Mouse (Mus musculus): ENCODE results near the gene Ncoa5.

Ncoa5 gene

DNA sequence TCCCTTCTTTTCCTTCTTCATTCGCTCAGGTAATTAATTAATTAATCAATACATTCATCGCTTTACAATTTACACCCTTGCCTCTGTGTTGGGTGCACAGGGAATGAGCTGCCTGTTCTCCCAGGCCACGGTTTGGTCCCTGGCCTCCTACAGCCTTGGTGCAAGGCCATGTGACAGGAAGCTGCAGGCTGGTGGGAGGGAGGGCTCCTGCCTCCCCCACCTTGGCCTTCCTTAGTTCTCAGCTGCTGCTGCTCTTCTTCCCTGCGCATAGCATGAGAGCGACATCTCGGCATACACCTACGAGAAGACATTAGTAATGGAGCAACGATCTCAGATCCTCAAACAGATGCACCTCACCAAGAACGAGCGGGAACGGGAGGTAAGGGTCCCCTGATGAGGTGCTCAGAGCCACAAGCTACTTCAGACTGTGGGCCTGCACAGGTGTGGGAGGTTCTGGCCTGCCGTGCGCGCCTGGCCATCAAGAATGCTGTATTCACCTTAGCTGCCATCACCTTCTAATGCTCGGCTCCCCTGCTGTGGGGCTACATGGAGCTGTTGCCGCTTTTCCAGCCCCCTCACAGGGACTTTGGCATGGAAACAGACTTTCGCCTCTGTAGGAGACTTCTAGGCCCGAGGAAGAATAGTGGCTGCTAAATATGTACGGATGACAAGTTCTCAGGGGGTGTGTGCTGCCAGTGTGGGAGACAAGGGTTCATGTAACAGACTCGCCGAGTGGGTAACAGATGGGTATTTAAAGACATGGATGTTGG, 39.8 kb downstream of the Ncoa5 start:
- no peak for DNase-seq (ENCODE audit: low read depth, low spot score)

DNA sequence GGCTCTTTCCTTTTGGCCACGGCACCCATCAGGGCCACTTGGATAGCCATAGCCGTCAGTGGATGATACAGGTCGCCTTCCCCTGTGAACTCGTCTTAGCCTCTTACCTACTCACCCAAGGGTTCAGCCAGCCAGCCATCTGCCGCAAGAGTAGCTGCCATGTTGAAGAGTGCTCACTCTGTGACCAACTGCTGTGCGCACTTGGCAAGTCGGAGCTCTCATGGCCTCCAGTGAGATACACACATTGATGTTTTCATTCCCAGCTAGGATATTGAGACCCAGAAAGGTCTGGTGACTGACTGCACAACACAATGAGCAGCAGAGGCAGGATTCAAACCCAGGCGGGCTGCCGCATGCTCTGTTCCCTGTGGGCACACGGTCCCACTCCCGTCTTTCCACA, 40.5 kb downstream of the Ncoa5 start:
- no peak for DNase-seq (ENCODE audit: low read depth, low spot score)

DNA sequence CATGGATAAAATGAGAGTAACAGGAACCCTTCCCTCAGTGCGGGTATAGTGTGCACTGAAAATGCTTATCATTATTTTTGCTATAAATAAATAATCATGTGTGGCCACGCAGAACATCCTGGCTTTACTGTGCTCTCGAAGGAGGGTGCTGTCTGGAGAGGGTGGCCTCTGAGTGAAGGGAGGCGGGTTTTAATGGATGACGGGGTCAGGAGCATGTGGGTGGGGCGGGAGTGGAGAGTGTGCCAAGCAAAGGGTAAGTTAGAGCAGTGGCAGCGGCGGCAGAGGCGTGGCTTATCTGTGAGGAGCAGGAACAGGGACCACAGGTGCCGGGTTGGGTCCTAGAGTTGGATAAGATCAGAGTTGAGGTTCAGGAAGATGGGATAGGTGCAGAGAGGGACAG, 42.9 kb downstream of the Ncoa5 start:
- no peak for DNase-seq (ENCODE audit: low read depth, low spot score)

DNA sequence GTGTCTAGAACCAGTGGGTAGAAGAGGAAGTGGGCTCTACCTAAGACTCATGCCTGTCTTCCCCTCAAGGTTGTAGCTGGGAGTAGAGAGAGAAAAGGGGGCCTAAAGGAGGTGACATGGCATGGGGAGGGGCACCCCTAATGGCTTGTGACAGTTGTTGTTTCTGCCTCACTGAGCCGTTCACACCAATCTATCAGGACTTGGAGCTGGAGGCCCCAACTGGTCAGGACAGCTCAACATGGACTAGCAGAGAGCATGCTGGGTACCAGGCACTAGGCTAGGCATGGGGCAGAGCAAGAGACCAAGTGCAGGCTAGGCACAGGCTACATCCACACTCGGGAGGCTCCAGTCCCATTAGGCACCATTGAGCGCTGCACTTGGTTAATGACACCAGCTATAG, 43.6 kb downstream of the Ncoa5 start:
- DNase-seq (ENCODE audit: low read depth, low spot score), result no peak

DNA sequence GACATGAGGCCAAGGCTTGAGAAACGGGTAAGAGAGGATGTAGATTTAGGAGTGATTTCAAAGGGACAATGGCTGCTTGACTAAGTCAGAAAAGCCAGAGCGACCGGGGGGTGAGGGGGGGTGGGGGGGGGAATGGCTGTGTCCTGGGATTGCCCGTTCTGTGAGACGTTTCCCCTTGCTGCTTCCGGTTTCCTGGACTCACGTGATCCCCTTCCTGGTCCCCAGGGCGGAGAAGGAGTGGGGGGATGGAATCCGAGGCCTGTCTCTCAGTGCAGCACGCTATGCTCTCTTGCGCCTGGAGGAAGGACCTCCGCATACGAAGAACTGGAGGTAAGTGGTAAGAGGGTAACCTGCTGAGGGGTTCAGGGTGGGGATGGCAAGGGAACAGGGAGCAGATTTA, 45.9 kb downstream of the Ncoa5 start:
- DNase-seq (ENCODE audit: low read depth, low spot score), result no peak

DNA sequence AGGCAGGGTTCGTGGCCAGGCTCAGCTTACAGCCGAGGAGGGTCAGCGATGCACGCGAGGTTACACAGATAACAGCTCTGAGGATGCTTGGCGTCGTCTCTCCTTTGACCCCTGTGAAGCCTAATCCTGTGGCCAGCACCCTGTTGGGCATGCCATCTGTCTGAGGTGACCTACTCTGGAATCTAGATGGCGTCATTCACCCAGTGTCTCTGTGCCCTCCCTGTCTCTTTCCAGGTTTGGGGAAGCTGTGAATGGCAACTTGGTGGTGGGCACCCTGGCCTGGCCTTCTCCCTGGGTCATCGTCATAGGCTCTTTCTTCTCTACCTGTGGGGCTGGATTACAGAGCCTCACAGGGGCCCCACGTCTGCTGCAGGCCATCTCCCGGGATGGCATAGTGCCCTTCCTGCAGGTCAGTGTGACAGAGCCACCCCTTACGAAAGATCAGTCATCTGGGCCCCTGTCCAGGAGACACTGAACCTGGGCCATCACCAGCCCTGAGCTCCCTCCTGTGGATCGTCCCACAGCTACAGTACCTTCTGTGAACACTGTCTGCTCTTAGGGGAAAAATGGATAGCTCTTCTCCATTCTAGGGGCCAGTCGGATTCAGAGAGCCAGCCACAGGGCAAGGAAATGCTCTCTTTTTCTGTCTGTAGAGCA, 48.2 kb downstream of the Ncoa5 start:
- no peak for DNase-seq (ENCODE audit: low read depth, low spot score)

DNA sequence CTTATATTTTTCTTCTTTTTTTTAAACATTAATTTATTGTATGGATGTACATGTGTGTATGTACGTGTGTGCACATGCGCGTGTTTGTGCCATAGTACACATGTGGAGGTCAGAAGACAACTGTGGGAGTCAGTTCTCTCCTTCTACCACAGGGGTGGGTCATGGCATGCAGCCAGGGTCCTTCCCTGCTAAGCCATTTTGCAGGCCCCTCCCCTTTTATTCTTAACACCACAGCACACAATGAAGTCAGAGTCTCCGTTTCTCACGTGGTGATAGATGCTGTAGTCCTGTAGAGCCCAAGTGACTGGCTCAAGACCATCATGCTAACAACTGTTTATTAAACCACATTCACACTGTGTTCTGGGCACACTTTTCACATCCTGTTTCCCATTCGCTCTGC, 48.7 kb downstream of the Ncoa5 start:
- no peak for DNase-seq (ENCODE audit: low read depth, low spot score)

DNA sequence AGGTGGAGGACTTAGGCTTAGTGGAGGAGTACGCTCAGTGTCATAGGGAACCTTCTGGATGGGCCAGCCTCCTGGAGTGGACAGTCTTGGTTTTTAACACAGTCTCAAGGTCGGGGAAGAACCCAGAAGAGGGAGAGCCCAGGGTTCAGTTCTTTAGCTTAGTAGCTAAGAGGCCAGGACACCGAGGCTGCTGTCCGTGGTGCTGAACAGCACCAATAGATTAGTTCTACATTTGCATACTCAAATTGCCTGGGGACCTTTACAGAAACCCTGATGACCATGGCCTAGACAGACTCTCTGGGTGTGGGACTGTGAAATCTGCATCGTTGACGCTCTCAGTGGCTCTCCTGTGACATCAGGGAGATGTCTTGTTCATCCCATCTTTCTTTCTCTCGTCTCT, 54.9 kb downstream of the Ncoa5 start:
- peak; percentile 76 for DNase-seq (ENCODE audit: low read depth, low spot score)

DNA sequence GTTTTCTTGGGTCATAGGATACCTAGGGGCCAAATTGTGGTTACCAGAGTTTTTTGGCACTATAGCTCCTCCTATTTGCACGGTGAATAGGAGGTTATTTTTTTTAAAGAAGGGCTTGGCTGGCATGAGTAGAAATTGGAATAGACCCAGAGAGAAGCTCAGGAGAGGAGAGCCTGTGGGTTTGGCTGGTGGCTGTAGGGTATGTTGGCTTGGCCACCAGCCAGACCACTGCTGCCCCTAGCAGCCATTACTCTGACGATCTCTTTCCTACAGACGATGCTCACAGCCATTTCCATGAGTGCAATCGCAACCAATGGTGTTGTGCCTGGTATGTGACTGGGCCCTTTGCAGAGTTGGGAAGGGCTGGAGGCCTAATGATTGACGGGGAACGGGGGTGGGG, 59.1 kb downstream of the Ncoa5 start:
- peak; percentile 25 for DNase-seq (ENCODE audit: low read depth, low spot score)

DNA sequence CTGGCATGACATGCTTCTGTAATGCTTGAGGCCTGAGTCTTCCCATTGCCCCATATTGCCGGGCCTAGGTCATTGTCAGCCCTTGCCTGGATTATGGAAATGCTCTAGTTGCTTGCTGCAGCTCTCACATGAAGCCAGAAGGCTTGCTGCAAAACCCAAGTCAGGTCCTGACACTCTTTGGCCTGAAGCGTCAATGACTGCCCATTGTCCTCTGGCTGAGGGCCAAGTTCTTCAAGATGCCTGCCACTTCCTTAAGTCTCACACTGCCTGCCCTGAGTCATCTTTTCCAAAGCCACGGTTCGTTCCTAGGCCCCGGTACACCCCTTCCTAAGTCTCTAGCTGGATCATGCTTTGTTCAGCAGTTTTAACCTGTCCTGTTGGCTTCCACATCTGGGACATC, 62.0 kb downstream of the Ncoa5 start:
- peak; percentile 86 for DNase-seq (ENCODE audit: low read depth, low spot score)

DNA sequence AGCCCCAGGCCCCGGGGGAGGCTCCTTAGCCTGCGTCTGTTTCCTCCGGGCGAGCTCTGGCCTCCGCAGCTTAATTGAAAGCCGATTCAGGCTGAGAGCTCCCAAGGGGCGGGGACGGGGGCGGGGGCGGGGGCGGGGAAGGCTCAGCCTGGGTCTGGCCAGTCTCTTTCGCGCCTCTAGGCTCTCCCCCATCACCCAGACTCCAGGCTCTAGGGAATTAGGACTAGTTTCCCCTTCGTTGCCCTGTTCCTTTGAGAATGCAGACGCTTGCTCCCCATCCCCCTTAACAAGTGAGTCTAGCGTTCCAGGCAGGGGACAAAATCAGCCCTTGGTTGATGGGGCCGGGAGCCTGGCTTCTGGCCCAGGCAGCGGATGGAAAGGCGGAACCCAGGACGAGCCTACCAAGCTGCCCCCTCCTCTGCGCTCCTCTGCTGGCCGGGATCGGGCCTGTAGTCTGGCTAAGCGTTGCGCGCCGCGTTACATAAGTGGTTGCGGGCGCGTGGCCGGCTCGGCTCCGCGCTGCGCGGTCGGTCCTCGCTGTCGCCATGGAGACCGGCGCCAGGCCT, 64.0 kb downstream of the Ncoa5 start:
- no peak for DNase-seq (ENCODE audit: low read depth, low spot score)

DNA sequence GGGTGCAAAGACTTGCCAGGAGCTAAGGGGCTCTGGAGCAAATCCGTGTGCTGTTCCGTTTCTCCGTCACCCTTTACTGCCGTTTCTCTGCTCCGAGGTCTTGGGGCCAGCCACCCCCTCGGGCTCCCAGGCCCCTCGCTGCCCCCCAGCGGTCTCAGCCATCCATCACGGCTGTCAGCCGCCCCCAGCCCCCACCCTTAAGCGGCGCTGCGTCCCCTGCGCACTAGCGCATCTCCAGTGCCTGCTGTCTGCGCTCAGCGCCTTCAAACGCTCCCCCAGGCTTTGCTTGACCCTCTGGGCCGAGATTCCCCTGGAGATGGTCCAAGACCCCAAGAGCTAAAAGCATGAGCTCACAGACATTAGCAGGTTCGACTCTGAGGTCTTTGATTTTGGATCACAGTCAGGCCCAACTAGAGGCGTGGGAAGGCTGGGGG, 65.3 kb downstream of the Ncoa5 start:
- no peak for DNase-seq (ENCODE audit: low read depth, low spot score)

DNA sequence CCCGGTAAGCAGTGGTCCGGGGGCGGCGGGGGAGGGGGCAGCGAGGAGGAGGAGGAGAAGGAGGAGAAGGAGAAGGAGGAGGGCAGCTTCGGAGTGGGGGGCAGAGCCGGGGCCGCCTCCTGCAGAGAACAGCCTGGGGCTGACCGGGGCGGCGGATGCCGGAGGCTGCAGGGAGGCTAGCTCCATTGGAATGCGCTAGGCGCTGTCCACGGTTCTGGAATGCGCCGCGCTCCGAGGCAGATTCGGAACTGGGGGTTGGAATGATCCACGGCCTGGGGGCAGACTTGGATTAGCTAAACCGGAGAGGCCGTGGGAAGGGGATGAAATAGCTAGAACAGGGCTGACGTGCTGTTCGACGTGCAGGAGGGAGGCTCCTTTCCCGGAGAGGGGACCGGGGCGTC, 66.2 kb downstream of the Ncoa5 start:
- DNase-seq (ENCODE audit: low read depth, low spot score), result peak; percentile 53

DNA sequence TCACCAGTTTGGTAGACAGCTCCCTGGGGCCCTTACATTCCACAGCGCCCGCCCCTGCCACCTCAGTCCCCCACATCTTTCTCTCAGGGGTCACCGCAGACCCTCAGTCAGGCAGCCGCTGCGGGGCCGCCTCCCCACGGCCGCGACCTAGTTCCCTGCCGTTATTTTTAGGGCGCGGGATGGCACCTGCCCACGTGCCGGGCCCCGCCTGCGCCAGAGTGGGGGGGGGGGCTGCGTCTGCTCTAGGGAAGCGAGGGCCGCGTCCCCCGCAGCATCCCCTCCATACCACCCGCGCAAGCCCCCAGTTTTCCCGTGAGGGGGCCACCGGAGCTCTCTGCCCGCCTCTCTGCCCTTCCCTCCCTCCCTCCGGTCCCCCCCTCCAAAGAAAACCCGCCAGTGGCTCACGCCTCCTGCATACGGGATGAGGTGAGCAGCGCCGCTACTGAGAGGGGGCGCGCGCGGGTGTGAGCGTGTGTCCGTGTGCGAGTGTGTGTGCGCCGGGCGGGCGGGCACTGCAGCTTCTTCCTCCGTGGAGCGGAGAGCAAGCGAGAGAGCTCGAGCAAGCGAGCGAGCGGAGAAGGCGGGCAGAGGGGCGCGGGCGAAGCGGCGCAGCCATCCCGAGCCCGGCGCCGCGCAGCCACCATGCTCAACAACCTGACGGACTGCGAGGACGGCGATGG, 66.8 kb downstream of the Ncoa5 start:
- no peak for DNase-seq (ENCODE audit: low read depth, low spot score)

DNA sequence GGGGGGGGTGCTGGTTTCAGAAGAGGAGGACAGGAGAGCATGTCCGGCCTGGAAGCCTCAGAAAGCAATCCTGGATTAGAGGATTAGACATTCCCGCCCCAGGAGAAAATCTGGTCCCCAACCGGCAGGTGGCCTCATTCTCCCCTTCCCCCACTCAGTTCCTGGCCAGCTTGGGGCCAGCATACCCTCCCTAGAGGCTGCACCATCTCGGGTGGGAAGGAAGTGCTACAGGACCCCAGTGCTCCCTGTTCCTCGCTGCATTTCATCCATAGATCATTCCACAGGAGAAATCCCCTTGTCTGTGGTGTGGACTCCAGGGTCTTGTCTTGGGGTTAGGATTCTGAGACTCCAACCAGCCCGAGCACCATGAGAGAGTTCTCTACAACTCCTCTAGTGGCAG, 67.5 kb downstream of the Ncoa5 start:
- DNase-seq (ENCODE audit: low read depth, low spot score), result no peak

DNA sequence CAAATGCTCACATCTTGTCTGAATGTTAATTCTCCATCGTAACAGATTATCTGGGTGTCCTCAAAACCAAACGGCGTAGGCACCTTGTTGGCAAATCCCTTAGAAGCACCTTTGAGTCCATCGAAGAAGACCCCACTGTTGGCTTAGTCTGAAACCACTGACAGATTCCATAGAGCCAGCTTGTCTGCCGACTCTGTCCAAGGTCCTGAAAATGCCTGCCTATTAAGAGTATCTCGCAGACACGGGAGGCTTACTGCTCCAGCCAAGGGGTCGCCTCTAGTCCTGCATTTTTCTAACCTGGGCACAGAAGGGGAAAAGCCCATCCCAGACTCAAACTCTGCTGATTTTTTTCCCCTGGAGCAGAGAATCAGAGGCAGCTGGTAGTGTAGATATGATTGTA, 68.3 kb downstream of the Ncoa5 start:
- peak; percentile 68 for DNase-seq (ENCODE audit: low read depth, low spot score)

DNA sequence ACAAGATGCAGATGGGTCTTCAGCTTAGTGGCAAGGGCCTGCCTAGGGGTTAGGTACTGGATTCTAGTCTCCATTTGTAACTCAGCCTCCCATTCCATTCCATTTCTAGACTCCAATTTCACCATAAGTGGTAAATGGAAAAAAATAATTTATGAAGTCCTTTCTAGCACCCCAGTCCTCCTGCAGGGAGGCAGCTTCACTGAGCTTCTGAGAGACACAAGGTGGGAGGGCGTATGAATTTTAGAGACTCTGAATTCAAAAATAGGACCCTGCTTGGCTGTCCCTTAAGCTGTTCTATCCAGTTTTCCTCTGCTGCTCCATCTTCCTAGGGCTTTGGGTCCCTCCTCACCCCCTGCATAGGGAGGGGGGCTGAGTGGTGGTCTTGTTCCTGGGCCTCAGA, 69.7 kb downstream of the Ncoa5 start:
- DNase-seq (ENCODE audit: low read depth, low spot score), result no peak

DNA sequence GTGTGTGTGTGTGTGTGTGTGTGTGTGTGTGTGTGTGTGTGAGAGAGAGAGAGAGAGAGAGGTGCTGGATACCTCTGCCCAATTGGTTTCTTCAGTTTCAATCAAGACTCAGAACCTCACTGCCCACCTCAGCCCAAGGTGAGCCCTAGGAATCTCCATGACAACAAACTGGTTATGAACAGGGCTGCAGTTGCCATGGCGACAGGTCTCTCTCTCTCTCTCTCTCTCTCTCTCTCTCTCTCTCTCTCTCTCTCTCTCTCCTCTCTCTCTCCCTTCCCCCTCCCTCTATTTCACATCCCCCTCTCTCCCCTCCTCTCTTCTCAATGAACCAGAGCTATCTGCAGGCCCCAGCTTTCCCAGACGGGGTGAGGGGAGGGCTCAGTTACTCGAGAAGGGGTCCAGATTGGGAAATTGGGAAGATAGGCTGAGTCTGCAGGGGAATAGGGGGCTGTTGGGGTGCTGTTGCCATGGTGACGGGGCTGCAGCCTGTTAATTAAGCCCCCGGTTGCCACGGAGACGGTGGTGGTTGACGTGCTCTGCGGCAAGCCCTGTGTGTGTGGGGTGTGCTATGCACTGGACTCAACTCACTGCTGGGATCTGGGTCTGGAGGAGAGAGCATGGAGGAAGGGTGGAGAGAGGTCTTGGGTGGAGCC, 70.3 kb downstream of the Ncoa5 start:
- no peak for DNase-seq (ENCODE audit: low read depth, low spot score)

DNA sequence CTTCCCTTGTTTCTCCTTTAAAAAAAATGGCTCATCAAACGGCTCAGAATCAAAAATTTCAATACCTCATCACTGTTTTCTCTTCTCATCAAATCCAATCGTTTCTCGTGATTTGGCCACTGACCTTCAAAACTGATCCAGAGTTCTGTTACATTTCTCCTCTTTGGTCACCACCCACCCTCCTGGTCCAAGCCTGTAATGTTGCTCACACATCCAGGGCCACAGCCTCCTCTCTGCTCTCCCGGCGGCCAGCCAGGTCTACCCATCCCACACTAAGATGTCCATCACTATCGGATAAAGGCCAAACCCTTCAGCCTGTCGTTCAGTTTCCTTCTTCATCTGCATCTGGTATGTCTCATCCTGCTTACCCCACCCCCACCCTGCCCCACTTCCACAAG, 72.5 kb downstream of the Ncoa5 start:
- DNase-seq (ENCODE audit: low read depth, low spot score), result no peak

DNA sequence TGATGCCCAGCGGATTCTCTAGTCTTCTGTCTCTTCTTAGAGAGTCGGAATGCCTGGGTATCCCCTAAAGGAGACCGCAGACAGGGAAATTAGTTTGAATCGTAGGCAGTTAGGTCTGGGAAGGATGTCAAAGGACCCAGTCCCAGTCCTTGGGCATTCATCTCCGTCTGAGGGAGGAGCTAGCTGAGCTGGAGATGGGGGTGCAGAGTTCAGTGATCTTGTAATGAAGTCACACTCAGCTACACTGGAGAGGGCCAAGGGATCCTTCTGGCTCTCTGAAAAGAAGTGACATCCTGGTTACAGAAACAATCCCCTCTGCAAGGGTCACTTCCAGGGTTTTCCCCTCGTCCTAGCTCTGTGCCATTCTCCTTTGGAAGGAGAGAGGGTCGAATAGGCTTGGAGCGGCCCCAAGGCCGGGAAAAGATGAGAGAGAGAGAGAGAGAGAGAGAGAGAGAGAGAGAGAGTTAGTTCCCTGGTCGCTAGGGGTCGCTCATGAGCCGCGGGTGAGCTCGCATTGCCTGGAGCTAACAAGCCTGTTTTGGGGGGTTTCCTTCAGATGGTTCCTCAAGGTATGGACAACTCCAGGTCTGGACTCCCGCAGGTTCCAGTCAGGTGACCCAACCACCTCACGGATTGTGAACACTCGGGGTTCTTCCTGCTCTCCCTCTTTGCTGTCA, 73.0 kb downstream of the Ncoa5 start:
- peak; percentile 63 for DNase-seq (ENCODE audit: low read depth, low spot score)

DNA sequence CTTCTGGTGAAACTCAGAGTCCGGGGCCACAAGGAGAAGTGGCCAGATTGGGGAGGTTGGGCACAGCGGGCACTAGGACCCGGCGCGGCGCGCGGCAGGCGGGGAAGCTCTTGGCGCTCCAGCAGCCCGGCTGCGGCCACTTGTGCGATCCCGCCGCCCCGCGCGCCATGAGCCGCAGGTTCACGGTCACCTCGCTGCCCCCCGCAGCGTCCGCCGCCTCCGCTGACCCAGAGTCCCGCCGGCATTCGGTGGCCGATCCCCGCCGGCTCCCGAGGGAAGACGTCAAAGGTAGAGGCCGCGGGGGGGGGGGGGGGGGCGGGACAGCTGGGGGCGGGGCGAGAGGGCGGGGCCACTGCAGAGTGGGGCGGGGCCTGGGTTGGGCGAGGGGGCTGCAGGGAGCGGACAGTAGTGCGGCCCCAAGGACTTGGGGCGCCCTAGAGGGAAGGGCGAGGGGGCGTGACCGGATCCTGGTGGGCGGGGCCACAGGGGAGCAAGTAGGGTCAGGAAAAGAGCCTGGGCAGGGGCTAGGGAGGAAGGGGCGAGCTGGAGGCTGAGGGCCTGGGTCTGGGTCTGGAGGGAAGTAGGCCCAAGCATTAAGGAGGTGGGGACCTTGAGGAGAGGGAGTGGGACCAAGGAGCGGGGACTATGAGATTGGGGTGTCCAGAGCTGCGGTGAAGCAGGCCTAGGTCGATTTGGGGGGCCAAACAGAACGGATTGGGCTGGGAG, 73.8 kb downstream of the Ncoa5 start, which contains the start of gene Slc12a5:
Slc12a5 (plus strand) TSS at position 87 of the 726 bp plus-strand sequence.
- DNase-seq (ENCODE audit: low read depth, low spot score), result peak; percentile 44
